Mouse (Mus musculus) spleen, embryonic (tissue): ENCODE data around the gene Rpl21.

Experiments used
- CTCF ChIA-PET: fragments of 350-600 bp; sonication (Branson Sonifier 250); formaldehyde crosslinking; loops from one replicate; lab custom pipeline; 2022; lab: Charles Lee

Rpl21 gene

GRCm38 (mm10) chr5:146832435-146832768 is 288 bp upstream of the Rpl21 start:
- CTCF ChIA-PET, result interaction anchor here (1.1 kb wide), 1 partner anchor 157 kb away, joined by 3 read pairs; no protein-coding TSS in a partner anchor

- CTCF ChIA-PET, result interaction anchor here (1.1 kb wide), 1 partner anchor 158 kb away, joined by 3 read pairs; no protein-coding TSS in a partner anchor
Measured at GRCm38 (mm10) chr5:146833673-146834201, 1.0 kb downstream of the Rpl21 start.

GRCm38 (mm10) chr5:146834959-146835358 is 2.3 kb downstream of the Rpl21 start:
- CTCF ChIA-PET, result interaction anchor here (0.9 kb wide), 1 partner anchor 59 kb away, joined by 6 read pairs; no protein-coding TSS in a partner anchor

GRCm38 (mm10) chr5:146837967-146838720 is 5.5 kb downstream of the Rpl21 start:
- CTCF ChIA-PET, result interaction anchor here (1.0 to 1.1 kb wide), 2 partner anchors 9 to 10 kb away, joined by 3 read pairs; no protein-coding TSS in a partner anchor

- CTCF ChIA-PET, result interaction anchor here (1.1 kb wide), 1 partner anchor 11 kb away, joined by 3 read pairs; no protein-coding TSS in a partner anchor
Measured at GRCm38 (mm10) chr5:146838836-146839648, 6.4 kb downstream of the Rpl21 start.

GRCm38 (mm10) chr5:146839760-146840159 is 7.1 kb downstream of the Rpl21 start:
- CTCF ChIA-PET, result no interaction called here

GRCm38 (mm10) chr5:146840422-146840821 is 7.7 kb downstream of the Rpl21 start:
- CTCF ChIA-PET, result no interaction called here

GRCm38 (mm10) chr5:146841301-146841700 is 8.6 kb downstream of the Rpl21 start:
- CTCF ChIA-PET, result no interaction called here

GRCm38 (mm10) chr5:146841996-146842395 is 9.3 kb downstream of the Rpl21 start:
- CTCF ChIA-PET, result interaction anchor here (0.5 to 0.7 kb wide), 2 partner anchors 36 to 621 kb away, joined by 3 read pairs; no protein-coding TSS in a partner anchor

- CTCF ChIA-PET, result interaction anchor here (0.6 to 1.2 kb wide), 2 partner anchors 41 to 71 kb away, joined by 3 read pairs; no protein-coding TSS in a partner anchor
Measured at GRCm38 (mm10) chr5:146844301-146844941, 11.7 kb downstream of the Rpl21 start.

GRCm38 (mm10) chr5:146844945-146845365 is 12.3 kb downstream of the Rpl21 start, which contains the start of gene Rasl11a:
Rasl11a (plus strand) TSS chr5:146845071.
- CTCF ChIA-PET, result interaction anchor here (1.2 kb wide), 1 partner anchor 41 kb away, joined by 3 read pairs; no protein-coding TSS in a partner anchor

- CTCF ChIA-PET, result no interaction called here
Measured at GRCm38 (mm10) chr5:146846489-146846888, 13.8 kb downstream of the Rpl21 start.

- CTCF ChIA-PET, result no interaction called here
Measured at GRCm38 (mm10) chr5:146848936-146849582, 16.4 kb downstream of the Rpl21 start.

- CTCF ChIA-PET, result interaction anchor here (0.6 kb wide), 1 partner anchor 1617 kb away, joined by 3 read pairs; no protein-coding TSS in a partner anchor
Measured at GRCm38 (mm10) chr5:146856106-146856505, 23.4 kb downstream of the Rpl21 start.

- CTCF ChIA-PET, result no interaction called here
Measured at GRCm38 (mm10) chr5:146857620-146858019, 24.9 kb downstream of the Rpl21 start.

GRCm38 (mm10) chr5:146858772-146859171 is 26.1 kb downstream of the Rpl21 start:
- CTCF ChIA-PET, result no interaction called here

- CTCF ChIA-PET, result no interaction called here
Measured at GRCm38 (mm10) chr5:146859246-146859645, 26.6 kb downstream of the Rpl21 start.

GRCm38 (mm10) chr5:146860222-146860998 is 27.7 kb downstream of the Rpl21 start:
- CTCF ChIA-PET, result no interaction called here

GRCm38 (mm10) chr5:146861588-146861987 is 28.9 kb downstream of the Rpl21 start:
- CTCF ChIA-PET, result no interaction called here

- CTCF ChIA-PET, result no interaction called here
Measured at GRCm38 (mm10) chr5:146865511-146865910, 32.8 kb downstream of the Rpl21 start.
